Mouse (Mus musculus) yolk sac, embryonic 10.5 days (tissue): ENCODE data around the gene Pla2g4c.

Experiments used
- DNase-seq: peaks from one replicate; pipeline ENCODE4 v3.0.0-alpha.2; 2017; ENCODE audit warnings: low spot score

The Pla2g4c gene

DNA sequence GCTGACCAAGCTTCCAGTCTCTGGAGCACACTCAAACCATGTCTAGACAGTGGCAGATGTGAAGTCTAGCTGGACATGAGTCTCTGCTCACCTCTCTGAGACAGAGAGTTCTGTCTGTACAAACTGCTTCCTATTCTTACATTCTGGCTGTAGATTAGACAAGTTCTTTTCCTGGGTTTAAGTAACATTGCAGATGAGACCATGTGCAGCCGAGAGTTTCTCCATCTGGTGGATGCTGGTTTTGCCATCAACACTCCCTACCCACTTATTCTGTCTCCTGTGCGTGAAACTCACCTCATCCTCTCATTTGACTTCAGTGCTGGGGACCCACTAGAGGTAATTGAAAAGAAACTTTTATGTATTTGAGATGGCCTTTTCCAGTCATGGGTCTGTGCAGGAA is 56.1 kb downstream of the Pla2g4c start:
- DNase-seq = no peak

DNA sequence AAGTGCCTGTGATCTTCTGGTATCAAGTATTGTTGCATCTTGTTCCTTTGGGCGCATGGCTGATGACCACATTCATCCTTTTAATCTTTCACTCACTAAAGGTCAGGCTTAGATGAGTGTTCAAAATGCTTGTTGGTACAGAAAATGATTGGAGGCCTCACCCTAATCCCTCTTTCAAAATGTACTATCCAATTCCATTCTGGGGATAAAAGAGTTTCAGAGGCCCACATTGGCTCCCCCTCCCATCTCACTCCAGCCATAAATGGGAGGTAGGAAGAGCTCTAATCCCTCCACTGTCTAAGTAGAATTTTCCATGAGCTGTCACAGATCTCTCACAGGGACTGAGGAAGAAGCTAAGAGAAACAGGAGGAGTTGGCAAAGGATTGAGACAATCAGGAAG is 73.4 kb downstream of the Pla2g4c start, which contains the start of gene Cabp5:
Gene Cabp5, plus strand, starts transcription at position 301 of the 400 bp plus-strand sequence.
- no peak for DNase-seq
